Mouse (Mus musculus) hindbrain, embryonic 14.5 days (tissue): Measurements from ENCODE around the gene Abcc9. TPM values are rescaled to one million over a fixed set of nuclear protein-coding genes. Genes with fewer than 3 reads are reported as not detected.

Experiments used
- ATAC-seq: fragments of 200-750 bp; cut with Nextera tagmentation; 2 replicates; pipeline ENCODE4 v1.8.0; 2017; ENCODE audit warnings: moderate number of reproducible peaks, mild to moderate bottlenecking, moderate TSS enrichment, moderate library complexity; ENCODE audit not compliant: low FRiP score
- DNase-seq: peaks from one replicate; pipeline ENCODE4 v3.0.0-alpha.2; 2015; ENCODE audit warnings: low spot score
- H3K27ac ChIP-seq: fragments of 300-500 bp; sonication (generic); 2 replicates; pipeline ENCODE4 v1.5.1; 2014; ENCODE audit warnings: mild to moderate bottlenecking, moderate library complexity
- H3K27me3 ChIP-seq: fragments of 300-500 bp; sonication (generic); 2 replicates; pipeline ENCODE4 v1.6.1; 2014; ENCODE audit warnings: mild to moderate bottlenecking, low read length, mixed read lengths; ENCODE audit not compliant: control insufficient read depth, insufficient read depth
- H3K36me3 ChIP-seq: fragments of 300-500 bp; sonication (generic); replicated peaks from 2 replicates; pipeline ENCODE4 v1.6.1; 2014; ENCODE audit not compliant: control insufficient read depth, insufficient read depth
- H3K4me1 ChIP-seq: fragments of 300-500 bp; sonication (generic); replicated peaks from 2 replicates; pipeline ENCODE4 v1.6.1; 2014; ENCODE audit warnings: antibody characterized with exemption, low read length, mixed read lengths; ENCODE audit not compliant: control insufficient read depth, insufficient read depth
- H3K4me2 ChIP-seq: fragments of 300-500 bp; sonication (generic); replicated peaks from 2 replicates; pipeline ENCODE4 v1.6.1; 2014; ENCODE audit warnings: mild to moderate bottlenecking, moderate library complexity
- H3K4me3 ChIP-seq: fragments of 300-500 bp; sonication (generic); replicated peaks from 2 replicates; pipeline ENCODE4 v1.5.1; 2014; ENCODE audit warnings: mild to moderate bottlenecking, low read length
- H3K9ac ChIP-seq: fragments of 300-500 bp; sonication (generic); 2 replicates; pipeline ENCODE4 v1.6.1; 2014
- H3K9me3 ChIP-seq: fragments of 300-500 bp; sonication (generic); 2 replicates; pipeline ENCODE4 v1.6.1; 2016; ENCODE audit warnings: low read length; ENCODE audit not compliant: control insufficient read depth
- WGBS: fragments of 180-500 bp; shearing (Covaris S2); extraction: QIAGEN DNeasy Blood & Tissue Kit; methylation state at CpG from one replicate; pipeline ENCODE4 v1.1.7; 2014; 5-methylcytosine and 5-hydroxymethylcytosine counted together
- polyA plus RNA-seq: library from polyadenylated mRNA; unstranded; fragments of >200 nt; fragmentation: Nextera tagmentation; extraction: Ambion mirVana; gene quantifications from 2 replicates; pipeline ENCODE4 v1.2.1, GENCODE M21; 2014

The Abcc9 gene
- polyA plus RNA-seq = 4.6 and 4.9 TPM in 2 replicates

DNA sequence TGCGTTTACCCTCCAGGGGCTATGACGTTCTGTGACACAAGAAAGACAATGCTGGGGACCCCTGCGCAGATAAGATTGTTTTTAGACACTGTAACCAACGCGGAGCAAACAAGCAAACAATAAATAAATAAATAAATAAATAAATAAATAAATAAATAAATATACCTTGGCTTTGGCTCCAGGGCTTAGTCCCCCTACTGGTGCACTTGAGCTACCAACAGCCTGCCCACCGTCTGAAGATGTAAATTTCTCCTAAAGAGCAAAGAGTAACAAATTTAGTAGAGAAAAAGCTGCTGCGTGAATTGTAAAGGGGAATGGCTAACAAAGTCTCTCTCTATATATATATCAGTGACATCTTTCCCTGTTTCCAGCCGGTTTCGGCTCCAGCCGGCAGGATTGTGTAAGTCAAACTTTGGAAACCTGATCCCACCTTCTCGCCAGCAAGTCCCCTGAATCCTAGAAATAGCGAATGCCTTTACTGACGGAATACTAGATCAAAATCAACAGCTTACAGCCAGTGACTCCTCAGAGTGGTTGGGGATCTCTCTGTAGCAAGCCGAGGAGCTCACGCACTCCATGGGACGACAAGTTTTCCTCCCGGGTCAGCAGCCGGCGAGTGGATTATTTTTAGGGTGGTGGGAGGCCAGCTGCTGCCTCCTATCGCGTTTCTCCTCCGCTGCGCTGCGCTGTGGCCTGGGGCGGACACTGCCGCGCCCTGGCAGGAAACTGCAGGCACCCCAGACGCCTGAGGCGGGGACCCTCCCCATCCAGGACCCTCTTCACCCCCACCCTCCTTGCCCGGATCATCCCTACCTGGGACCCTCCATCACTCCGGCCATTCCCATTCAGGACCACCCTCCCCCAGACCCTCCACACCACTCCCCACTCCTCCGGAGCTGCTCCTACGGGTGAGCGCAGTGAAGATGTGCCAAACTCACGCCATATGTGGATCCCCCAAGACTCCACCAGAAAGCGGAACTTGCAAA is at the start of gene Abcc9:
Gene Abcc9 (minus strand): TSS at position 664 of the 986 bp plus-strand sequence.
- Histone ChIP-seq H3K27ac (no peak within 1 kb of the TSS), H3K4me1 (peaks cover 10% of the 10 kb centered on the region; the same call in 1 of the 2 replicates), H3K27me3 (no peaks in the 10 kb centered on the region), H3K4me3 (peak within 1 kb of the TSS; percentile 34), H3K9ac (peak within 1 kb of the TSS; percentile 38), H3K9me3 (no peaks in the 10 kb centered on the region), H3K36me3 (no peaks in the 10 kb centered on the region), H3K4me2 (peak within 1 kb of the TSS; percentile 82)
- DNase-seq (peak; percentile 29), ATAC-seq (peak; percentile 55)
- 9% methylated on average over 36 of the region's 36 CpGs for WGBS

DNA sequence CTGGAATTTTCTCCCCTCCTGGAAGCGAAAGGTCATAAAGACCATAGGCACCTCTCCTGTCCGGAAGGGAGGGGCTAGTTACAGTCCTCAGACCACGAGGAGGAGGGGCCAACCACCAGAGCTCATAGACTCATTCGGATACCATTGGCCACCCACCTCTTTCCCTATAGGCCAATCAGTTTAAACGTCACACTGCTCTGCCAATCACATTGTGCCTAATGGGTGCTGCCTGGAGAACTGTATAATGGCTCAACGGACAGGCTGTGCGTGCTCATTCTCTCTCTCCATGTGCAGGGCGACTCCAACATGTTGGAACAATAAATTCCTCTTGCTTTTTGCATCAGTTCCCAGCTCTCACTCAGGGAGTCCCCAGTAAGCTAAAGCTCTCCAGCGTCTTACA is 49.2 kb upstream of the Abcc9 start:
- Histone ChIP-seq H3K4me3 (no peak overlapping the region), H3K27ac (no peak overlapping the region), H3K9me3 (no peaks in the 10 kb centered on the region), H3K27me3 (peaks cover 6% of the 10 kb centered on the region; the same call in 1 of the 2 replicates), H3K36me3 (no peaks in the 10 kb centered on the region), H3K4me2 (no peak overlapping the region; the same call in 1 of the 2 replicates), H3K9ac (no peak overlapping the region), H3K4me1 (no peaks in the 10 kb centered on the region)
- no peak for DNase-seq
- ATAC-seq = peak; percentile 68
- 50% methylated on average over 9 of the region's 9 CpGs for WGBS

DNA sequence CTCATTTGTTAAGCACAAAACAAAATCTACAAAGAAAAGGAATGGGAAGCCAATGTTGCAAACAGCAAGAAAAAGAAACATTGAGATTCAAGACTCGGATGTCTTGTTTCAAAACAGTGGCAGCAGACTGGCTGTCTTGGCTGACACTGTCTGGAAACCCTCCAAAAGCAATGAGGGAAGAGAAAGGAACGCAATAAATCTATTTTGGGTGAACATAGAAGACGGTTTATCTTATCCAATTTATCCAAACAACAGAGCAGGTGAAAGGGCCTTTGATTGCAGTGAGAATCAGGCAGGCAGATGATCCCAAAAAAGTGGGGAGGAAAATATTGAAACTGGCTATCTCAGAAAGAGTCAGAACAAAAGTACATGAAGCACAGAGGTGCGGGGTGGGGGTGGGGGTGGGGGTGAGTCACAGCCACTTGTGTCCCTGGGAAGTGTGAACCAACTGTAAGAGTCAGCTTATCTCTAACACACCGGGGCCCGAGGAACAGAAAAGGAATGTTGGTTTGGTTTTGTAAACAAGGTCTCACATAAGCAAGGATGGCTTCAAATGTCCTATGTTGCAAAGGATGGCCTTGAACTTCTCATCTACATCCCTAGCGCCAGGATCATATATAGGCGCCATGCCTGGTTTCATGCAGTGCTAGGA is 46.1 kb upstream of the Abcc9 start:
- H3K9ac ChIP-seq = no peak overlapping the region
- H3K4me3 ChIP-seq = no peak overlapping the region
- 76% methylated on average over 8 of the region's 8 CpGs for WGBS
- H3K4me1 ChIP-seq = no peaks in the 10 kb centered on the region
- no peaks in the 10 kb centered on the region for H3K9me3 ChIP-seq
- H3K4me2 ChIP-seq = no peak overlapping the region
- no peak for ATAC-seq
- no peak overlapping the region for H3K27ac ChIP-seq
- no peak for DNase-seq
- no peaks in the 10 kb centered on the region for H3K27me3 ChIP-seq
- no peaks in the 10 kb centered on the region for H3K36me3 ChIP-seq

DNA sequence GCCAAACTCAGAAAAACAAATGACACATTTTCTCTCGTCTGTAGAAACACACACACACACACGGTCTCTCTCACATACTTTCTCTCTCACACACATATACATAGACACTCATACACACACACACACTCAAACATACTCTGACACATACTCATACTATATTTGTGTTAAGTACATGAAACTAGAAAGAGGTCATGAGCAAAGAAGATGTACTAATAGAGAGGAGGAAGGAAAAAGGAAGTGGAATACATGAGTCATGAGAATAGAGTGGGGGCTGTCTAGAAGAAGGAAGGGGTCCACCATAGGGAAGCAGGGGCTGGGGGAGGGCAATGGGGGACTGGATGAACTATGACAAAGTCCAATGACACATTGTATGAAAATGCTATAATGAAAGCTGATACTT is 45.0 kb upstream of the Abcc9 start:
- H3K4me1 ChIP-seq = no peaks in the 10 kb centered on the region
- no peaks in the 10 kb centered on the region for H3K27me3 ChIP-seq
- H3K36me3 ChIP-seq = no peaks in the 10 kb centered on the region
- H3K9ac ChIP-seq = no peak overlapping the region
- no peak overlapping the region for H3K4me3 ChIP-seq
- no peak for DNase-seq
- no peak overlapping the region for H3K4me2 ChIP-seq
- WGBS = 80% methylated on average over 2 of the region's 2 CpGs
- no peak for ATAC-seq
- no peaks in the 10 kb centered on the region for H3K9me3 ChIP-seq
- no peak overlapping the region for H3K27ac ChIP-seq

DNA sequence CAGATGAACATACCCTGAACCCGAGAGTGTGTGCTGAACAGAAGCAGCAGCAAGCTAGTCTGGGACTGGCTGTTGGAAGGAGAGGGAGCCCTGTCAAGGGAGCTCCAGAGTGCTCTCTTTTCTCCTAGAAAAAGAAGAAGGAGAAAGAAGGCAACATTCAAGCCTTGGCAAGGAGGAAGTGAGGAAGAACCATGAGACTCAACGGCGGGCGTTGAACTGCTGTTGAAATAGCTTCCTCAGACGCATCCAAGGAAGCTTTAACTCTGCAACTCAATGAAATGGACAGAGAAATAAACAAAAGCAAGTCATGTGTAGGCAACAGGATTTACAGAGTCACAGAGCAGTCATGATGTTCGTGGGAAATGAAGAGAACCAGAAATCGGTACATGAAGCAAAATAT is 44.6 kb upstream of the Abcc9 start:
- Histone ChIP-seq H3K4me1 (no peaks in the 10 kb centered on the region), H3K4me3 (no peak overlapping the region), H3K36me3 (no peaks in the 10 kb centered on the region), H3K27ac (no peak overlapping the region), H3K9me3 (no peaks in the 10 kb centered on the region), H3K9ac (no peak overlapping the region), H3K27me3 (no peaks in the 10 kb centered on the region), H3K4me2 (no peak overlapping the region)
- ATAC-seq (no peak), DNase-seq (no peak)
- 89% methylated on average over 7 of the region's 7 CpGs for WGBS

DNA sequence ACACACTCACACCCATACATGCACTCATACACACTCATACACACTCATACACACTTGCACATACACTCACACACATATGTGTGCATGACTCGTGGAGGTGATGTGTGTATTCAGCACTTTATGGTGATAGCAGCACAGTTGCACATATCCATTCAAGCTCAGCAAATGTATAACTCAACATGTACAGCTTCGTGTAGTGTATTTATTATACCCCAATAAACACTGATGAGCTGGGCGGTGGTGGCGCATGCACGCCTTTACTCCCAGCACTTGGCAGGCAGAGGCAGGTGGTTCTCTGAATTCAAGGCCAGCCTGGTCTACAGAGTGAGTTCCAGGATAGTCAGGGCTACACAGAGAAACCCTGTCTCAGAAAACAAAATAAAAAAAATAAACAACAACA is 43.4 kb upstream of the Abcc9 start:
- 93% methylated on average over 5 of the region's 5 CpGs for WGBS
- H3K9ac ChIP-seq = no peak overlapping the region
- H3K9me3 ChIP-seq = no peaks in the 10 kb centered on the region
- no peak overlapping the region for H3K27ac ChIP-seq
- no peaks in the 10 kb centered on the region for H3K27me3 ChIP-seq
- no peaks in the 10 kb centered on the region for H3K4me1 ChIP-seq
- no peak for DNase-seq
- no peaks in the 10 kb centered on the region for H3K36me3 ChIP-seq
- H3K4me3 ChIP-seq = no peak overlapping the region
- ATAC-seq = no peak
- H3K4me2 ChIP-seq = no peak overlapping the region

DNA sequence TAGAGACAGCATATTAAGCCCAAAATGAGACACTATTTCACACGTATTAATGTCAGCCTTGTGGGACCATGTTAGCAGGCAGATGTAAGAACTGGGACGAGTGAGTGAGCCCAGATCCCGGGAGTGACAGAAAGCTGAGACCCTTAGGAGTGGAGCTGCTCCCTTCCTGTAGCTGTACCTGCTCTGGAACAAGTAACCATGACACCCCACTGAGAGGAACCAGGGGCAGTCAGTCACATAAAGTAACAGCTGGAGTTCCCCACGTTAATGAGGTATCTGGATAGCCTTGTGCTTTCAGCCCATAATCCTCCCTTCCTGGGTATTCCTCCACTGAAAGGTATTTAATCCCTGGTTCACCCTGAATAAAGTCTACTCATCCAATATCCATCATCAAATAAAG is 41.1 kb upstream of the Abcc9 start:
- no peaks in the 10 kb centered on the region for H3K4me1 ChIP-seq
- no peak overlapping the region for H3K27ac ChIP-seq
- no peak overlapping the region for H3K4me2 ChIP-seq
- WGBS = 69% methylated on average over 4 of the region's 4 CpGs
- H3K9ac ChIP-seq = no peak overlapping the region
- no peaks in the 10 kb centered on the region for H3K36me3 ChIP-seq
- H3K9me3 ChIP-seq = no peaks in the 10 kb centered on the region
- DNase-seq (no peak), ATAC-seq (no peak)
- no peaks in the 10 kb centered on the region for H3K27me3 ChIP-seq
- H3K4me3 ChIP-seq = no peak overlapping the region

DNA sequence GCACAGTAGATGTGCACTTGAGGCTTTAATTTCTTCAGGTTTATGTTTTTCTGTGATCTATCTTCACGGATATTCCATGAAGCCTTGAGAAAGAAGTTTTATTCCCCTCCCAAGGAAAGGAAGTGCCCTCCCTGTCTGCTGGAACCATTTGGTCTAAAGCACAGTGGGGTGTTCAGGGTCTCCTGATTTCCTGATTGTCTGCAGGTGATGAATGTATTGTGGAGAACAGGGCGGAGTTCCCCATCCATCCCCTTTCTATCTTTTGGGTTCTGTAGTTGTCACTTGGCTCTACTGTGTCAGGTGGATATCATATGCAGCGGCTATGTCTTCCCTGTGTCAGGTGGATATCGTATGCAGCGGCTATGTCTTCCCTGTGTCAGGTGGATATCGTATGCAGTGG is 39.6 kb upstream of the Abcc9 start:
- Histone ChIP-seq H3K9me3 (no peaks in the 10 kb centered on the region), H3K4me1 (no peaks in the 10 kb centered on the region), H3K27ac (no peak overlapping the region), H3K36me3 (no peaks in the 10 kb centered on the region), H3K27me3 (no peaks in the 10 kb centered on the region), H3K4me3 (no peak overlapping the region), H3K9ac (no peak overlapping the region), H3K4me2 (no peak overlapping the region)
- no peak for DNase-seq
- ATAC-seq = no peak
- WGBS = 87% methylated on average over 6 of the region's 6 CpGs

DNA sequence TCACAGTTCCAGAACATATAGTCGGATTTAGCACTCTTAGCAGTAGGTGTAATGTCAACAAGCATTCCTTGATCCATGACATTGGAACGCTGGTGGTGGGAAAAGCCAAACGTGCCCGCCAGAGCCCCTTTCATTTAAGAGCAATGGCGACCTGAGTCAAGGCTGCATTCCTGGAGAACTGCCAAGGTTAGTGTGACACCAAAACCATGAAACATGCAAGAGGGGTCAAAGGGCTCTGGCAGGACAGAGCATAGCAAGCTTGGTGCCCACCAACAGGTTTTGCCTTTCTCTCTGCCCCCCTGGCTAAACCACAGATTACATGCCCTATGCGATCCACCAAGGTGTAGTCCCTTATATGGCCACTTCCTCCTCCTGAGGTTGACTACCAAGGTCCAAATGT is 36.5 kb upstream of the Abcc9 start:
- WGBS = 84% methylated on average over 6 of the region's 6 CpGs
- Histone ChIP-seq H3K4me1 (no peaks in the 10 kb centered on the region), H3K36me3 (no peaks in the 10 kb centered on the region), H3K4me2 (no peak overlapping the region), H3K27ac (no peak overlapping the region), H3K4me3 (no peak overlapping the region), H3K9ac (no peak overlapping the region), H3K27me3 (no peaks in the 10 kb centered on the region), H3K9me3 (no peaks in the 10 kb centered on the region)
- no peak for DNase-seq
- no peak for ATAC-seq
